ENCODE assay signal across 8 mouse cellular contexts in the genomic region with DNA sequence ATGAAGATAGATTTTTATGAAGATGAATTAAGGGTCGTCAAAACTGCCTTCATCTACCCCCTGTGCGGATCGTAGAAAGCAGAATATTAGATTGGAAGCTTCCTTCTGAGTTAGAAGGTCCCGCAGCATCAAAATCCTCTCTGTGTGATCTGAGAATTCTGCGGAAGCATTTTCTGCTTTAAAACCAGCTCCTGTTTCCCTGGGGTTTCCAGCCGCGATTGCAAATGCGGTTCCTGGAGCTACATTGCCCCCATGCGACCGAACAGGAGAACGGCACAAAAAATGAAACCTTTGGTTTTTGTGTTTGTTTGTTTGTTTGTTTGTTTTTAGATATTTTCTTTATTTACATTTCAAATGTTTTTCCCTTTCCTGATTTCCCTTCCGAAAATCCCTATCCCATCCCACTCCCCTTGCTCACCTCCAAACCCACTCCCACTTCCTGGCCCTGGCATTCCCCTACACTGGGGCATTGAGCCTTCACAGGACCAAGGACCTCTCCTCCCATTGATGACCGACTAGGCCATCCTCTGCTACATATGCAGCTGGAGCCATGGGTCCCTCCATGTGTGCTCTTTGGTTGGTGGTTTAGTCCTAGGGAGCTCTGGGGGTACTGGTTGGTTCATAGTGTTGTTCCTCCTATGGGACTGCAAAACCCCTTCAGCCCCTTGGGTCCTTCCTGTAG. TPM values are rescaled to one million over a fixed set of nuclear protein-coding genes. Genes with fewer than 3 reads are reported as not detected.
A peak's percentile ranks its signal among the peaks of the same experiment; 100 is the strongest.
DNase-seq lines count a peak whose midpoint lies in the region; ATAC-seq and TF ChIP-seq lines count a peak whose summit lies in the region.
"Not testable (repeated sequence)": the region's sequence is repeated elsewhere in the genome, so short reads cannot be mapped to it uniquely, and the experiment has no call there.

No protein-coding gene starts in this region.

- H3K27ac ChIP-seq in hindbrain, embryonic 11.5 days (ENCODE audit: low read depth, low read length); liver, embryonic 14.5 days; olfactory bulb, adult 2 months (ENCODE audit: insufficient read depth, low read depth, low read length): not testable (repeated sequence)

- H3K27me3 ChIP-seq in hindbrain, embryonic 11.5 days (ENCODE audit: control insufficient read depth, insufficient read depth, low read length); liver, embryonic 14.5 days (ENCODE audit: control insufficient read depth, insufficient read depth, low read length): not testable (repeated sequence)

- peak; percentile 57 for TF ChIP-seq CTCF in liver, embryonic 14.5 days (IDR thresholded peaks at IDR 0.05; ENCODE audit: low read depth)
- TF ChIP-seq CTCF in olfactory bulb, adult 2 months (IDR thresholded peaks at IDR 0.05; ENCODE audit: insufficient read depth, low read depth, low read length): peak; percentile 78

- H3K9ac ChIP-seq in hindbrain, embryonic 11.5 days (ENCODE audit: low read depth, low read length); liver, embryonic 14.5 days (replicated peaks): not testable (repeated sequence)

- WGBS in hindbrain, embryonic 11.5 days: 13% methylated on average over 13 of the region's 13 CpGs
- 9% methylated on average over 13 of the region's 13 CpGs for WGBS in liver, embryonic 14.5 days (ENCODE audit: insufficient replicate concordance)
- WGBS in olfactory bulb, adult 2 months: 7% methylated on average over 13 of the region's 13 CpGs

- not testable (repeated sequence) for H3K4me3 ChIP-seq in hindbrain, embryonic 11.5 days (ENCODE audit: low read depth, low read length); liver, embryonic 14.5 days (ENCODE audit: insufficient read depth in 1 of 2, low read depth in 2 of 2, low read length in 2 of 2); olfactory bulb, adult 2 months (ENCODE audit: insufficient read depth, low read depth, low read length)

- not testable (repeated sequence) for H3K4me1 ChIP-seq in hindbrain, embryonic 11.5 days (replicated peaks; ENCODE audit: control insufficient read depth, insufficient read depth, low read length); liver, embryonic 14.5 days (replicated peaks; ENCODE audit: control insufficient read depth in 2 of 2, insufficient read depth in 2 of 2, low read length in 1 of 2); olfactory bulb, adult 2 months (ENCODE audit: control insufficient read depth, insufficient read depth, low read length)

- not testable (repeated sequence) for H3K4me2 ChIP-seq in hindbrain, embryonic 11.5 days (replicated peaks; ENCODE audit: low read depth, low read length); liver, embryonic 14.5 days (ENCODE audit: low read depth)

- peak; percentile 95 for ATAC-seq in frontal cortex, adult (ENCODE audit: low TSS enrichment)
- ATAC-seq in hindbrain, embryonic 11.5 days (ENCODE audit: low FRiP score): peak; percentile 48
- not testable (repeated sequence) for ATAC-seq in liver, embryonic 14.5 days (ENCODE audit: insufficient read depth)

- not testable (repeated sequence) for TF ChIP-seq EP300 in liver, embryonic 14.5 days (IDR thresholded peaks at IDR 0.05; ENCODE audit: low read depth)

- TF ChIP-seq POLR2A in olfactory bulb, adult 2 months (IDR thresholded peaks at IDR 0.05; ENCODE audit: insufficient read depth, low read depth, low read length): not testable (repeated sequence)

- H3K9me3 ChIP-seq in hindbrain, embryonic 11.5 days (ENCODE audit: control insufficient read depth, low read length); liver, embryonic 14.5 days (ENCODE audit: control insufficient read depth, low read length): not testable (repeated sequence)

- not testable (repeated sequence) for H3K36me3 ChIP-seq in hindbrain, embryonic 11.5 days (ENCODE audit: control insufficient read depth, insufficient read depth, low read length); liver, embryonic 14.5 days (replicated peaks; ENCODE audit: control insufficient read depth, insufficient read depth, low read depth)

- peak; percentile 37 to 42 for DNase-seq in adrenal gland, adult 18-20 months (ENCODE audit: low spot score in 2 of 2)
- peak; percentile 73 for DNase-seq in cerebellum, postnatal 36 days
- peak; percentile 76 for DNase-seq in hindbrain, embryonic 11.5 days (ENCODE audit: low spot score)
- DNase-seq in layer of hippocampus, adult 18-20 months (ENCODE audit: low spot score in 2 of 2): peak; percentile 36 to 57
- not testable (repeated sequence) for DNase-seq in liver, embryonic 14.5 days (ENCODE audit: low read depth in 3 of 3, low spot score in 3 of 3)
- DNase-seq in urinary bladder, postnatal 25 days (ENCODE audit: low spot score): peak; percentile 33

RNA-seq across cellular contexts. Expression of a gene that starts 45.6 kb away (rescaled TPM):
- total RNA-seq in adrenal gland, adult 18-20 months (2021): 1 to 10 TPM; 1.2 to 1.6 TPM
- 32.4 and 32.6 TPM in 2 replicates for polyA plus RNA-seq in hindbrain, embryonic 11.5 days (2014; fragmentation: Nextera tagmentation; extraction: Ambion mirVana)
- total RNA-seq in layer of hippocampus, adult 18-20 months (2021): 10 to 100 TPM; 16.2 to 16.9 TPM
- 0.11 and 0.13 TPM in 2 replicates for polyA plus RNA-seq in liver, embryonic 14.5 days (2012; rRNA removed)
- 0.15 and 0.19 TPM in 2 replicates for polyA plus RNA-seq in liver, embryonic 14.5 days (2014; fragmentation: Nextera tagmentation; extraction: Ambion mirVana)
- polyA plus RNA-seq in olfactory bulb, adult 2 months (2012; ENCODE audit: insufficient read depth, insufficient read length, low replicate concordance, missing spikeins): not detected in 2 replicates
